Mouse (Mus musculus) lung, adult 18-20 months (tissue): Measurements from ENCODE around the gene Sf3b3.

ENCODE experiments used
- DNase-seq, 2 experiments: peaks; one replicate each; pipeline ENCODE4 v3.0.0; 2022; ENCODE audit warnings: mixed read lengths in 2 of 2

Sf3b3 gene

GRCm38 (mm10) chr8:110764671-110765070 is 81.9 kb downstream of the Sf3b3 start:
- DNase-seq = no peak

GRCm38 (mm10) chr8:110761988-110762387 is 84.6 kb downstream of the Sf3b3 start:
- no peak for DNase-seq

- DNase-seq = peak; percentile 63 to 76
These were observed 85.4 kb downstream of the Sf3b3 start for GRCm38 (mm10) chr8:110761185-110761584.

- DNase-seq = peak in 1 of 2 experiments; percentile 27
These were observed 86.2 kb downstream of the Sf3b3 start for GRCm38 (mm10) chr8:110760280-110760940.
